Mouse (Mus musculus) MEL (cell line): ENCODE data around the gene Adamtsl1. TPM values are rescaled to one million over a fixed set of nuclear protein-coding genes. Genes with fewer than 3 reads are reported as not detected.

Experiments used
- DNase-seq: peaks from one replicate; pipeline ENCODE4 v3.0.0; 2011; ENCODE audit warnings: low read depth, low spot score
- H3K27ac ChIP-seq: 2 replicates; pipeline ENCODE4 v1.5.1; 2012; ENCODE audit warnings: low read depth, mild to moderate bottlenecking, control low read depth, low read length, moderate library complexity; ENCODE audit not compliant: control insufficient read depth
- H3K27me3 ChIP-seq, 2 experiments: fragments of 150-350 bp in 1 of 2; sonication (generic) in 1 of 2; 2 replicates each; pipeline ENCODE4 v1.6.1; 2012; ENCODE audit warnings: low read length in 2 of 2, mild to moderate bottlenecking in 2 of 2, improper control_type of control experiment in 1 of 2, moderate library complexity in 1 of 2; ENCODE audit not compliant: insufficient read depth in 2 of 2, control insufficient read depth in 1 of 2
- H3K36me3 ChIP-seq, 2 experiments: 2 replicates each; pipeline ENCODE4 v1.6.1; 2012 to 2014; ENCODE audit warnings: low read length in 2 of 2, improper control_type of control experiment in 1 of 2, inconsistent platforms in 1 of 2, mild to moderate bottlenecking in 1 of 2; ENCODE audit not compliant: insufficient read depth in 2 of 2, control insufficient read depth in 1 of 2
- H3K4me1 ChIP-seq, 2 experiments: fragments of 150-350 bp in 1 of 2; sonication (generic) in 1 of 2; 2 replicates each; pipeline ENCODE4 v1.6.1; 2012; ENCODE audit warnings: low read length in 2 of 2, improper control_type of control experiment in 1 of 2, mild to moderate bottlenecking in 1 of 2; ENCODE audit not compliant: insufficient read depth in 2 of 2, control insufficient read depth in 1 of 2
- H3K4me3 ChIP-seq, 2 experiments: fragments of 150-350 bp in 1 of 2; sonication (generic) in 1 of 2; 2 replicates each; pipeline ENCODE4 v1.5.1; 2012; ENCODE audit warnings: low read depth in 2 of 2, low read length in 2 of 2, mild to moderate bottlenecking in 2 of 2, moderate library complexity in 2 of 2, control low read depth in 1 of 2, improper control_type of control experiment in 1 of 2; ENCODE audit not compliant: control insufficient read depth in 1 of 2, insufficient read depth in 1 of 2
- H3K79me2 ChIP-seq: 2 replicates; pipeline ENCODE4 v1.6.1; 2012; ENCODE audit warnings: mild to moderate bottlenecking, low read length, moderate library complexity; ENCODE audit not compliant: control insufficient read depth, poor library complexity, insufficient read depth
- H3K9ac ChIP-seq: 2 replicates; pipeline ENCODE4 v1.6.1; 2012; ENCODE audit warnings: low read depth, mild to moderate bottlenecking, control low read depth, low read length, moderate library complexity; ENCODE audit not compliant: control insufficient read depth, poor library complexity, severe bottlenecking
- H3K9me3 ChIP-seq: fragments of 150-350 bp; sonication (generic); replicated peaks from 2 replicates; pipeline ENCODE4 v1.6.1; 2012; ENCODE audit warnings: mild to moderate bottlenecking, low read length, improper control_type of control experiment, moderate library complexity; ENCODE audit not compliant: insufficient read depth
- BHLHE40 ChIP-seq: IDR thresholded peaks from 2 replicates; pipeline ENCODE4 v1.6.1; 2012; ENCODE audit warnings: low read depth, mild to moderate bottlenecking, inconsistent platforms, low read length, improper control_type of control experiment, borderline replicate concordance
- CHD1 ChIP-seq: IDR thresholded peaks from 2 replicates; pipeline ENCODE4 v1.6.1; 2012; ENCODE audit warnings: low read depth, mild to moderate bottlenecking, inconsistent platforms, low read length, improper control_type of control experiment
- CHD2 ChIP-seq: IDR thresholded peaks from 2 replicates; pipeline ENCODE4 v1.6.1; 2011; ENCODE audit warnings: low read length, improper control_type of control experiment
- CTCF ChIP-seq, 3 experiments: IDR thresholded peaks in 2 of 3; conservative IDR thresholded peaks in 1 of 3; 2 replicates each; pipeline ENCODE4 v1.5.1; 2011 to 2012; ENCODE audit warnings: low read length in 3 of 3, low read depth in 2 of 3, mild to moderate bottlenecking in 2 of 3, improper control_type of control experiment in 1 of 3, inconsistent platforms in 1 of 3, mixed read lengths in 1 of 3, moderate library complexity in 1 of 3; ENCODE audit not compliant: control insufficient read depth in 1 of 3, insufficient read depth in 1 of 3, poor library complexity in 1 of 3, severe bottlenecking in 1 of 3
- E2F4 ChIP-seq: IDR thresholded peaks from 2 replicates; pipeline ENCODE4 v1.6.1; 2011; ENCODE audit warnings: low read depth, low read length, improper control_type of control experiment, borderline replicate concordance
- GABPA ChIP-seq: IDR thresholded peaks from 2 replicates; pipeline ENCODE4 v1.6.1; 2012; ENCODE audit warnings: low read depth, mild to moderate bottlenecking, inconsistent platforms, low read length, improper control_type of control experiment, moderate library complexity
- JUND ChIP-seq: IDR thresholded peaks from 2 replicates; pipeline ENCODE4 v1.6.1; 2011; ENCODE audit warnings: low read depth, mild to moderate bottlenecking, improper control_type of control experiment, low read length
- KAT2A ChIP-seq: conservative IDR thresholded peaks from 2 replicates; pipeline ENCODE4 v1.6.1; 2012; ENCODE audit warnings: low read depth, low read length, improper control_type of control experiment, inconsistent platforms
- MAZ ChIP-seq: IDR thresholded peaks from 2 replicates; pipeline ENCODE4 v1.6.1; 2012; ENCODE audit warnings: low read depth, mild to moderate bottlenecking, inconsistent platforms, low read length, improper control_type of control experiment
- NELFE ChIP-seq: IDR thresholded peaks from 2 replicates; pipeline ENCODE4 v1.6.1; 2011; ENCODE audit warnings: low read depth, low read length, improper control_type of control experiment
- POLR2AphosphoS5 ChIP-seq: IDR thresholded peaks from 2 replicates; pipeline ENCODE4 v1.6.1; 2012; ENCODE audit warnings: low read depth, borderline replicate concordance, mild to moderate bottlenecking, inconsistent platforms, low read length, moderate library complexity, mixed read lengths
- SMC3 ChIP-seq: IDR thresholded peaks from 2 replicates; pipeline ENCODE4 v1.6.1; 2011; ENCODE audit warnings: low read depth, low read length, improper control_type of control experiment
- TBP ChIP-seq: IDR thresholded peaks from 2 replicates; pipeline ENCODE4 v1.8.0; 2011; ENCODE audit warnings: low read depth, low read length, improper control_type of control experiment
- TCF12 ChIP-seq: IDR thresholded peaks from 2 replicates; pipeline ENCODE4 v1.6.1; 2014; ENCODE audit warnings: low read depth, mild to moderate bottlenecking, inconsistent platforms, low read length, improper control_type of control experiment, moderate library complexity
- USF2 ChIP-seq, 2 experiments: IDR thresholded peaks; 2 replicates each; pipeline ENCODE4 v1.6.1; 2011 to 2012; ENCODE audit warnings: improper control_type of control experiment in 2 of 2, low read length in 2 of 2, borderline replicate concordance in 1 of 2, inconsistent platforms in 1 of 2, low read depth in 1 of 2, mild to moderate bottlenecking in 1 of 2; ENCODE audit not compliant: insufficient read depth in 1 of 2
- ZKSCAN1 ChIP-seq: IDR thresholded peaks from 2 replicates; pipeline ENCODE4 v1.6.1; 2012; ENCODE audit warnings: low read depth, mild to moderate bottlenecking, inconsistent platforms, low read length, improper control_type of control experiment, moderate library complexity
- polyA plus RNA-seq, 2 experiments: library from polyadenylated mRNA; stranded (reverse) in 1 of 2; unstranded in 1 of 2; fragments of >175 nt in 1 of 2; fragments of >200 nt in 1 of 2; gene quantifications; 2 replicates each; pipeline versions ENCODE4 v1.2.1 to v1.2.4; 2012; ENCODE audit warnings: low replicate concordance in 2 of 2, low read depth in 1 of 2; ENCODE audit not compliant: insufficient read length in 2 of 2, insufficient read depth in 1 of 2, missing spikeins in 1 of 2
- total RNA-seq: library from RNA; depleted of rRNA; stranded (reverse); fragments of 300-350 nt; gene quantifications from 2 replicates; pipeline ENCODE4 v1.2.3, GENCODE M21; 2012

Gene Adamtsl1
- total and polyA plus RNA-seq, 3 experiments = not detected

GRCm38 (mm10) chr4:86046881-86047280, 532.9 kb downstream of the Adamtsl1 start:
- Histone ChIP-seq H3K79me2 (no peaks in the 10 kb centered on the region), H3K27me3 (no peaks in the 10 kb centered on the region), H3K4me1 (no peaks in the 10 kb centered on the region), H3K36me3 (no peaks in the 10 kb centered on the region), H3K4me3 (no peak overlapping the region), H3K9me3 (no peaks in the 10 kb centered on the region), H3K27ac (no peak overlapping the region), H3K9ac (no peak overlapping the region)
- no peak for DNase-seq
- TF ChIP-seq E2F4 (no peak), BHLHE40 (no peak), GABPA (no peak), CHD2 (no peak), KAT2A (no peak), CTCF (IDR thresholded peaks at IDR 0.05 in 2 of 3, conservative IDR thresholded peaks at IDR 0.05 in 1 of 3; ENCODE audit: control insufficient read depth in 1 of 3, insufficient read depth in 1 of 3, low read depth in 2 of 3, low read length in 3 of 3, poor library complexity in 1 of 3, severe bottlenecking in 1 of 3) (no peak), NELFE (no peak), POLR2AphosphoS5 (no peak), SMC3 (no peak), MAZ (no peak), TCF12 (no peak), ZKSCAN1 (no peak), JUND (no peak), TBP (no peak), CHD1 (no peak)

GRCm38 (mm10) chr4:86053487-86054237, 539.7 kb downstream of the Adamtsl1 start:
- H3K36me3 ChIP-seq = no peaks in the 10 kb centered on the region
- no peak overlapping the region for H3K9ac ChIP-seq
- no peaks in the 10 kb centered on the region for H3K4me1 ChIP-seq
- H3K4me3 ChIP-seq = no peak overlapping the region
- H3K79me2 ChIP-seq = no peaks in the 10 kb centered on the region
- H3K27ac ChIP-seq = no peak overlapping the region
- no peaks in the 10 kb centered on the region for H3K27me3 ChIP-seq
- TF ChIP-seq CHD1 (no peak), USF2 (IDR thresholded peaks at IDR 0.05; ENCODE audit: borderline replicate concordance in 1 of 2, insufficient read depth in 1 of 2, low read depth in 1 of 2, low read length in 2 of 2) (no peak)
- H3K9me3 ChIP-seq = no peaks in the 10 kb centered on the region
- DNase-seq = no peak
